Mouse (Mus musculus) fibroblast of lung, adult 2 months (primary cell): ENCODE results near the gene Zdhhc21.

Experiments used
- DNase-seq: peaks from one replicate; pipeline ENCODE4 v3.0.0-alpha.2; 2011; ENCODE audit warnings: low read depth

The Zdhhc21 gene

GRCm38 (mm10) chr4:82859131-82860125 lies at the start of gene Zdhhc21:
Gene Zdhhc21, minus strand, starts transcription at chr4:82859958.
- DNase-seq, result no peak

DNA sequence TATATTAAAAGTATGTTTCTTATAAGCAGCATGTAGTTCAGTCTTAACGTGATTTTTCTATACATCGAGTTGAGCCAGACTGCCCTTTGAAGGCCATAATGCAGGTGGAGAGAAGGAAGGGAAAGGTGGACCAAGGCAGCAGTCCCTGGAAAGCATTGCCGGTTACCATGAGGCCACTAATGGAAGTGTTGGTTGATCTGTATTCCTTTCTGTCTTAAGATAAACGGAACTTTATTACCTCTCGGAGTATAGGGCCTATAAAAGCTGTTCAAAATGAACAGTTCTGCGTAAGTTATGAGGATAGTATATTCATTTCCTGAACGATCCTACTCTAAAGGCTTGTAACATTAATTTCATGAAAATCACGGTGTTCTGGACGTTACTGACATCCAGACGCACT lies 35.5 kb upstream of the Zdhhc21 start:
- DNase-seq, result no peak

- no peak for DNase-seq
Measured at GRCm38 (mm10) chr4:82892247-82892646, 32.5 kb upstream of the Zdhhc21 start.

DNA sequence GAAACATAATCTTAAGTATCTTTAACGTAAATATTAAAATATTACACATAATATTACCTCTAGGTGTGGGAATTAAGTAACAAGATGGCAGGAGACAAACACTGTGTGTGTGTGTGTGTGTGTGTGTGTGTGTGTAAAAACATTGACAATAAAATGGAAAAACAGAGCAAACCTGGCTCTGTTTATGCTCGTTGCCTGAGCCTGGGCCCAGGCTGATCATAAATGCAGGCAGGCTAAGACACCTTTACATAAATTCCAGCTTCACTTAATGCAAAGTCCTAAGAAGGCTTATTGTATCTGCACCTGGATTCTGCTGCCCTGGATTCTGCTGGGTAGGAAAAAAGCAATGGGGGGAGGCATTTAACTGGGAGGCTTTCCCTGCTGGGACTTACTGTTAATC lies 31.8 kb upstream of the Zdhhc21 start:
- no peak for DNase-seq

DNA sequence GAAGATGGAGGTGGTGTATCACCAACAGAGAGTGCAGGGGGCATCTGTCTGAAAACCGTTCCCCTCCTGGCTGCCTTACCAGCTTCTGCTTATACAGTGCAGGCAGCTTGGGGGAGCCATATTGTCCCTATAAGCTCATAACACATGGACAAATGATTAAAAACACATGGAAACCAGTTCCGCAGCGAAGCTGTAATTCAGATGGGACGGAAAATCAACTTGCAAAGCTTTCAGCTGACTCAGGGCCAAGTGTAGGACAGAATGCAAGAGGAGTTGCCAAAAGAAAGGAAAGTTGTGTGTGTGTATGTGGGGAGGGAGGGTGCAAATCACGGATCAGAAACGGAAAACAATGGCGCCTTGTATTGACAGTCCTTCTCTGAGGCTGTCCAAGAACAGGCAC lies 31.3 kb upstream of the Zdhhc21 start:
- DNase-seq, result peak; percentile 12

DNA sequence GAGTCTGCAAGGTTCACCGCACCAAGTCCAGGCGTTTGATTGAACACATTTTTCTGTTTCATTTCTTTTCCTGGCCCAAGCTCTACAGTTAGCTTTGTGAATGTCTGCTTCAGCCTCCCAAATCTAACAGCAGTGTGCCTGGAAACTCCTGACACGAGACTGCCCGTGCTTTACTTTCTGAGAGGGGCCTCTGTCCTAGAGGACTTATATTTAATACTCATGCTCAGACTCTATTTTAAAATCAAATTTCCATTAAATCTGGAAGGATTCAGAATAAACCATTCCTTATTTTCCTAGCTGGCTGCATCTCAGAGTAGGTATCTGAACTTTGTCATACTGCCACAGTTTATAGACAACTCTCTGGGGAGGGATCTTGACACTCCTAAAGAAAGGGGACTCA lies 30.8 kb upstream of the Zdhhc21 start:
- DNase-seq, result no peak

- DNase-seq, result no peak
Measured at GRCm38 (mm10) chr4:82886148-82886547, 26.4 kb upstream of the Zdhhc21 start.

- DNase-seq, result no peak
Measured at GRCm38 (mm10) chr4:82885535-82885913, 25.8 kb upstream of the Zdhhc21 start.

- DNase-seq, result no peak
Measured at GRCm38 (mm10) chr4:82884636-82885534, 25.1 kb upstream of the Zdhhc21 start, which contains the start of gene Cer1. Gene Cer1, minus strand, starts transcription at chr4:82885148.

DNA sequence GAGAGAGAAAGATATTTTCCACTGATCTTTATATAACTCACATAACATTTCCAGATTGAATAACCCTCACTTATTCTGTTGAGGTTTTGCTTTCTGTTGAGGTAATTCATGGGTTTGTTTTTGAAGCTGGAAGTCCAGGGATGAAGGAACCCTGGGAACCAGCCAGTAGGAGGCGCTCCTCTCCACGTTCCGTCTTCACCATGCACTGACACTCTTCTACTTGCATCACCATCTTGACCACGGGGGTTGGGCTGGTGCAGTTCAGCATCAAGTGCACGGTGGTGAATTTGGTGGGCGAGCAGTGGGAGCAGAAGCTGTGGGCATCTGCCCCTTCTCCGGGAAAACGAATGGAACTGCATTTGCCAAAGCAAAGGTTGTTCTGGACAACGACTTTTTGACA lies 22.7 kb upstream of the Zdhhc21 start:
- no peak for DNase-seq

DNA sequence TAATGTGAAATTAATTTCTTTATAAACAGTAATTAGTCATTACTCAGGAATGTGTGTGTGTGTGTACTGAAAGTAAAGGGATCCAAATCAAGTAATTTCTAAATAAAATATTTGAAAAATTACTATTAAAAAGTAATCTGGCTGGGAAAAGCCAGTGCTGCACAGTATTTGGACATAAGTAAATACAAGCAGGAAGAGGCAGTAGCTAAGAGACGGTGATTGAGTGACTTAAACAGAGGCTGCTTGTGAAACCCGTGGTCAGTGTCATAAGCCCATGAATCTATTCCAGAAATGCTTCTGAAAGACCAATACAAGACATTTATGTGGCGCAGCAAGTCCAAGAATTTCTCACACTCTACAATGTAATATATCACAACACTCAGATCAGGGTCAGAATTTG lies 21.6 kb upstream of the Zdhhc21 start:
- no peak for DNase-seq

DNA sequence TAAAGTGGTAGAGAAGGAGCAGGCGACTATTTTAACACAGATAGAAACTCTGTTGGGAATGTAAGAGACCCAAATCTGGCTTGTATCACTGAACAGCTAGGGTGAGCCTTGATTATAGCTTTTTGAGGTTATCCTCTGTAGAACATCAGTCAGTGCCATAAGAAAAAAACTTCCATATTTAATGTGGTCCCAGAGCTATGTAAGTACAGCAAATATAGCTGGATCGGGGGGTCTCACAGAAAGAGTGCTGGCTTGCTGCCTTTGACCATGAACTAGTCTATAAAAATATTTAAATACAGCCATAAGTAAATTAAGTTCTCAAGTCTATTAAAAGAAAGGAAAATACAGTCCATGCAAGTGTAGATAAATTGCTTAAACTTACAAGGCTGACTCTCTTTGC lies 20.5 kb upstream of the Zdhhc21 start:
- no peak for DNase-seq

- DNase-seq, result no peak
Measured at GRCm38 (mm10) chr4:82879152-82879551, 19.4 kb upstream of the Zdhhc21 start.

GRCm38 (mm10) chr4:82876656-82877055 lies 16.9 kb upstream of the Zdhhc21 start:
- DNase-seq, result no peak

DNA sequence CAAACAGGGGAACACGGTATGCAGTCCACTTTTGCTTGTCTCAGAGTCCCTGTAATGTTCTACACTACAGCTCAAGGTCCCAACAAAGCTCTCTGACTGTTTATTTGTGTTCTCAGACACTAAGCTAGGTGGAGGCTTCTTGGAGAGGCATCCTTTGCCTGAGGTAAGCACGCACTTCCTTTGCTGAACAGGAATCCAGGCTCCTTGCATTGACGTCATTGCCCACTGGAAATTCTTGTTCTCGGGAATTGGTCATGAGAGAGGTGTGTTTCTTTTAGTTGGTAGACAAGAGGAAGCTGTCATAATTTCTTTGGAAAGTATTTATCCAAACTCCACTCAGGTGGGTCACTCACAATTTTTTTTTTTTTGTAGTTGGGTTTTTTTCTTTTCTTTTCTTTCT lies 15.8 kb upstream of the Zdhhc21 start:
- no peak for DNase-seq

- no peak for DNase-seq
Measured at GRCm38 (mm10) chr4:82874791-82875190, 15.0 kb upstream of the Zdhhc21 start.

DNA sequence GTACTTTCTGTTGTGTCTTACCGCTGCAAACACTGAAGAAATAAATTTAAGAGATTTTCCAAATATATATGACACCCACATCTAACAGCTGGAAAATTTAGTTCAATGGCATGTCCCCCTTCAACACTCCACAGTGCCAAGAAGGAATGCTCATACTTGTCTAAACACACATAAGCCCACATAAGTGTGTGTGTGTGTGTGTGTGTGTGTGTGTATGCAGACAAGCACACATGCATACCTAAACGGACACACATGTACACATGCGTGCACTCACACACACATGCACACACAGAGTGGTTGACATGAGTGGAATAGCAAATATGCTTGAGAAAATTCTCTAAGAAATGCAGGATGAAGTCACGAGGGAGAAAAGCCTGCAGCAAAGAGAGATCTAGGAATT lies 12.8 kb upstream of the Zdhhc21 start:
- DNase-seq, result no peak

DNA sequence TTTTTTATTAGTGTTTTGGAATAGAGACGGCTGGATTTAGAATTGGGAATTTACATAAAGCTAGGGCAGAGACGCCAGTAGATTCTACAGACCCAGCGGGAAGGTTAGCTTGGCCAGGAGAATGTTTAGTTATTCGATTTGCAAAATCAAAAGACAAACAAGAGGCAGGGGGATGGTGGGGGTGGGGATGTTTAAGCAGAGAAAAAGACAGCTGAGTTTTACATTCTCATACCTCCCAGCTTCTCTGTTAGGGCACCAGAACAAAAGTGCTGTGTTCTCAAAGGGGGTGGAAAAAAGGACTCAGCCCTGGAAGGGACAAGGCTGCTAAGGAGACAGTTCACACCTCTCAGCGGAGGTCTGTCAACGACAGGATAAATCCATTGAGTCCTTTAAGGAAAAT lies 12.4 kb upstream of the Zdhhc21 start:
- DNase-seq, result no peak

DNA sequence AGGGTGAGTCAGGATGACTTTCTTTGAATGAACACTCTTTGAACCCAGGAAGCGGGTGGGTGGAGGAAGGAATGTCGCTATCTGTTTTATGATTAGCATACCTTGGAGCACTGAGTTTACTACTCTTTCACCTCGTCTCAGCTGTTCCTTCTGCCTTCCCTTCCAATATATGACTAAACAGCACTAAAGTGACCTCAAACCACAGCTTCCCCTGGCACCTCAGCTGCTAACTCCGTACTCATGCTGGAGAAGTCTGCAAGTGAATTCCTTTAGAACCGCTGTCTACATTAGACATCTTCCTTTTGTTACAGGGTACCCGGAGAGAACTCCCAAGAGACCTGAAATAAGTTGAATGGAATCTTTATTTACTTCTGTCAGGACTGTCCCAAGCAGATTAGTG lies 11.2 kb upstream of the Zdhhc21 start:
- DNase-seq, result no peak

- no peak for DNase-seq
Measured at GRCm38 (mm10) chr4:82867731-82868445, 8.1 kb upstream of the Zdhhc21 start.

DNA sequence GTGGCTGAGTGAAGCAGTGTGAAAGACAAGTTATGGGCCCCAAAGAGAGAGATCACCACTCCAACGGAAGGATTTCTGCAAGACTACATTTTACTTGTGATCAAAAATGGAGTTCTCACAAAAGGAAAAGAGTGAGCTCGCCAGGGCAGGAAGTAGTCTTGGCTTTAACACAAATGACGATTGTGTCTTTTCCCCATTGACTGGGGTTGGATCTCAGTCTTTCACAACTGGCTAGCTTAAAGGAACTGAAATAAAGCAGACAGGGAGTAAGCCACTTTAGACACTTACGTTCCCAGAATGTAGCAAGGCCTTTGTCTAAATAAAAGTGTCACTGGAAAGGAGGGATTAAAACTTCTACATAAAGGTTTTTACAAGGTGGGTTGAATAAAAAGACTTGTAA lies 7.4 kb upstream of the Zdhhc21 start:
- no peak for DNase-seq
